Mouse (Mus musculus) brain, embryonic 18.5 days (tissue): Measurements from ENCODE around the gene Eapp.
"Not testable (repeated sequence)": the region's sequence is repeated elsewhere in the genome, so short reads cannot be mapped to it uniquely, and the experiment has no call there.

ENCODE experiments used
- DNase-seq: peaks from one replicate; pipeline ENCODE4 v3.0.0-alpha.2; 2012; ENCODE audit warnings: low read depth, low spot score

Gene Eapp

GRCm38 (mm10) chr12:54683182-54683581 lies 12.5 kb downstream of the Eapp start:
- DNase-seq: no peak

DNA sequence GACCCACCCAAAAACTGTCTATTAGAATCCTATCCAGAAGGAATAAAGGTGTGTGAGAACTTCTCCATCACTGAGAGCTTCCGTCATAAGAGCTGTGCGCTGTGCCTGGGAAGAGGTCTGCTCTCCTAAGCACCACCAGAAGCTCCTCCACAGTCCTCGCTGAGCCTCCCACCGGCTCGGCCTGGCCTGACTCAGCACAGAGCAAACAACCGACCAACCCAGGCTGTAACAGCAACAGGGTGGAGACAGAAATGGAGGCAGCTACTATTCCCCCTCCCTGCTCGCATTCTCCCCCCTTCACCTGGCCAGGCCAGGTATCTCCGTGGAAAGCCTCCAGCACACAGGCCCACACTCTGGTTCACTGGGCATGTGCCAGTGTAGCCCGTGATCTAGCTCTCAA lies 19.0 kb downstream of the Eapp start:
- DNase-seq: no peak

DNA sequence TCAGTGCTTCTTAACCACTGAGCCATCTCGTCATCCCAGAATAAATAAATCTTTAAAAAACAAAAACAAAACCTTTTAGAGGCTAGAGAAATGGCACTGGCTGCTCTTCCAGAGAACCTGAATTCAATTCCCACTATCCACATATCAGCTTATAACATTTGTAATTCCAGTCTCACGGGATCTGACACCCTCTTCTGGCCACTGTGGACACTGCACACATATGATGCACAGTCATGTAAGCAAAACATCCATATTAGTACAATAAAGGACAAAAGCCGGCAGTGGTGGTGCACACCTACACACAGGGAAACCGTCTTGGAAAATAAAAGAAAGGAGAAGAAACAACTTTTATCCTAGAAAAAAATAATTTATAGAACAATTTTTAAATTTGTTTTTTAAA lies 20.3 kb downstream of the Eapp start:
- no peak for DNase-seq

DNA sequence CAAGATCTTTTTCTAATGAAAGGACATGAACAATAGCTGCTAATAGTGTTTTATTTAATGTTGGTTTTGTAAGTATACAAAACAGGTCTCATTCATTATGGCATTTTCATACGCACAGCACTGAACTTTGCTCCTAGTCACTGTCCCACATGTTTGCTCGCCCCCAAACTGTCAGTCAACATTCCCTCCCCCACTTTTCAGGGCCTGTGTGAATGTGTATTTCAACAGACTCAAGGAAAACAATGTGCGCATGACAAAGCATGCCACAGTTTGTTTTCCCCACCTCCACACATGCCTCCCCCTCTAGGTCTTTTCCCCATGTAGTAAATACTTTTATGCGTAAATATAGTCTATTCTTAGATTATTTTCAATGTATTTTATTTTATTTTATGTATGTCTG lies 24.4 kb downstream of the Eapp start:
- DNase-seq: no peak

DNA sequence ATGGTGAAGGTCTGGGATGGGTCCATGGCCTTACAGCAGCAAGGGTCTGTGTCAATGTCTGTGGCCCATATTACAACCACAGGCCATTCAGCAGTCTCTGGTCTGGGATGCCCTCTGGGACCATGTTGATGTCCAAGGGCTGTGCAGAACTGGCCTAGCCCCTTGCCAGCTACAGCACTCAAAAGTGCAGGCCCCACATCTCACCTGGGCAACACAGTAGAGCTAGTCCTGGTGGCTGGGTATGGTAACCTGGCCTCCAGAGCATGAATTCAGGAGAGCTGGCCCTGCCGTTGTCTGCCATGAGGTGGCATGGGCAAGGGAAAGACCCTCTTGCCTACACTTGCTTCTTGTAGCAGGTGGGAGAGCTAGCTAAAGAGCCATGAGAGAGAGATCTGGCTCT lies 27.6 kb downstream of the Eapp start:
- DNase-seq: no peak

GRCm38 (mm10) chr12:54665526-54665925 lies 30.2 kb downstream of the Eapp start:
- DNase-seq: no peak

- DNase-seq: not testable (repeated sequence)
Measured at GRCm38 (mm10) chr12:54661470-54661869, 34.2 kb downstream of the Eapp start.

DNA sequence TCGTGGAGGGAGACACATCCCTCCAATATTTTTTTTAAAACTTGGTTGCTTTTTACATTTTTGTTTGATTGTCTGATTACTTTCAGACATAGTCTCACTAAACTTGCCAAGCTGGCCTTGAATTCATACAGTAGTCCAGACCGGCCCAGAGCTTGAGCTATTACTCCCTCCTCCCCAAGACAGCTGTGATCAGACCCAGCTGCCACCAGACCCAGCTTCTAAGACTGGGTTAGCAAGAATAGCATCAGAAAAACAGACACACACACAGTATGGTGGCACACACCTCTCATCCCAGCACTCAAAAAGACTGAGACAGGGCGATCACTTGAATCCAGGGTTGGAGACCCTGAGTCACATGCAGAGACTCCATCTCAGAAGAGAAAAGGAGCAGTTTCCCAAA lies 35.8 kb downstream of the Eapp start:
- no peak for DNase-seq

GRCm38 (mm10) chr12:54658425-54659092 lies 37.1 kb downstream of the Eapp start:
- no peak for DNase-seq

- DNase-seq: no peak
Measured at GRCm38 (mm10) chr12:54657951-54658350, 37.7 kb downstream of the Eapp start.

GRCm38 (mm10) chr12:54657226-54657625 lies 38.5 kb downstream of the Eapp start:
- DNase-seq: no peak

DNA sequence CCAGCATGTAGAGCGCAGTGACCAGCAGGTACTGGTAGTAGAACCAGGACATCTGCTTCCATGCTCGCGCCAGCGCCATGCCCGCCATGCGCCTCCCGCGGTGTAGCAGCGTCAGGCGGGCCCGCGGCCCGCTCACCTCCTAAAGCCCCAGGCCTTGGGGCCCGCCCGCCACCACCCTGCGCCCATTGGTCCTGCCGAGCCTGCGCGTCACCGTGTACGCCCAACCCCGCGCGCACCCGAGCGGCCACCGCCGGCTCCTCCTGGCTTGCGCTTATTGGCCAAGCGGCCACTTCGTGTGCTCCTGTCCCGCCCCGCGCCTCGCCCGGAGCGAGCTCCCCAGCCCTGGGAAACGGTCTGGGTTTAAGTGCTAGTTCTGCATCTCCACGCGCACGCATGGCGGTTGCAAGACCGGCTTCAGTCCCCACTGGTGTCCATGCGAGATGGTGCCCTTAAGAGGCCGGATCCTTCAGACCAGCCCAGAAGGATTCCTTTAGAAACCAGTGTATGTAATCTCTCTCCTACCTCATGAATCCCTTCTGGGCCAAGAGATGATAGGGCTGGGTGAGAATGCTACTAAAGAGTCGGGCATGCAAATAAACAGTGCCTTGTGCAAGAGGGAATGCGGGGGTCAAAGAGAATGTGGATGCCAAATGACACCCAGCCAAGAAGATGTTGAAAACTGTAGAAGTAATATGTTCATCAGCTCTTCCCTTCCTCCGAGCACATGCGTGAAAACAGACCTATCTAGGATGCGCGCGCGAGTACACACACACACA lies 39.1 kb downstream of the Eapp start, which contains the start of gene Sptssa:
TSS of gene Sptssa (minus strand) at position 178 of the 776 bp plus-strand sequence.
- DNase-seq: peak; percentile 84

GRCm38 (mm10) chr12:54656039-54656395 lies 39.7 kb downstream of the Eapp start:
- DNase-seq: peak; percentile 10

GRCm38 (mm10) chr12:54655292-54656038 lies 40.2 kb downstream of the Eapp start:
- no peak for DNase-seq

GRCm38 (mm10) chr12:54654741-54655140 lies 41.0 kb downstream of the Eapp start:
- no peak for DNase-seq

GRCm38 (mm10) chr12:54654141-54654540 lies 41.6 kb downstream of the Eapp start:
- DNase-seq: no peak

GRCm38 (mm10) chr12:54652346-54652745 lies 43.4 kb downstream of the Eapp start:
- no peak for DNase-seq

DNA sequence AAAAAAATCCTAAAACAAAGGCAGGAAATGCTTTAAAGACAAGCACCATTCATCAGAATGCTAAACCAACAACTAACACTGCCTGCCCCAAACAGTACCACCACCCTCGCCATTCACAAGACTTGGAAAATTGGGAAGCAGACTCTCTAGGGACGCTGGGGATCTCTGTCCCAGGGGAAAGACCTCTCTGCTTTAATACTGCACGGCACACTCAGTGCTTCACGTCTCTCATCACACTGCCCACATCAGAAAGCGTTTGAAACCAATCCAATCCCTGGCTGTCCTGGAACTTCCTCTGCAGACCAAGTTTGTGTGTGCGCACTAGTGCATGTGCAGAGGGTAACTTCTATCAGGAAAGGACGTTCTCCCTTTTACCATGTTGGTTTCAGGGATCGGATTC lies 43.9 kb downstream of the Eapp start:
- no peak for DNase-seq

- no peak for DNase-seq
Measured at GRCm38 (mm10) chr12:54651158-54651557, 44.5 kb downstream of the Eapp start.

- no peak for DNase-seq
Measured at GRCm38 (mm10) chr12:54644947-54645346, 50.8 kb downstream of the Eapp start.

DNA sequence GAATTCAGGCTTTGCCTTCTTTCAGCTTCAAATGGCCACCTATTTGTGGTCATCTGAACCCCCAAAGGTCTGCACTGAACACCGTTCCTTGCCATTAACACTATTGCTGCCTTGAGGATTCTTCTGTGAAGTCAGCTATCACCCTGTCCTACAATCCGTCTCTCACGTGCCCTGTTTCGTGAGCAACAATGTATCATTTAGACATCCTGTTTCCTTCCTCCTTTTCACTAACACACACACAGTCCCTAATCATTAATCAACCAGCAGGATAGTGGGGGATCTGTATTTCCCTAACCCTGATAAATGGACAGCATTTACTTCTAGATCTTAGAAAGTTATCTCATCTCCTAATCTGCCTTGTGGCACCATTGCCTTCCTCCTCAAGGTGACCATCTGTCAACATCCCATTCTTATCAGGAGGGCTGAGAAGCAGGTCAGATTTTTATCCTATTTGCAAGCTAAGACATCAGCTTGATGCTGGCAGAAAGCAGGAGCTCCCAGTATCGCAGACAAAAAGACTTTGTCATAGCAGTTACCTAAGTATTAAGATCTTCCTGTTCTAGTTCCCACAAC lies 52.3 kb downstream of the Eapp start:
- no peak for DNase-seq

DNA sequence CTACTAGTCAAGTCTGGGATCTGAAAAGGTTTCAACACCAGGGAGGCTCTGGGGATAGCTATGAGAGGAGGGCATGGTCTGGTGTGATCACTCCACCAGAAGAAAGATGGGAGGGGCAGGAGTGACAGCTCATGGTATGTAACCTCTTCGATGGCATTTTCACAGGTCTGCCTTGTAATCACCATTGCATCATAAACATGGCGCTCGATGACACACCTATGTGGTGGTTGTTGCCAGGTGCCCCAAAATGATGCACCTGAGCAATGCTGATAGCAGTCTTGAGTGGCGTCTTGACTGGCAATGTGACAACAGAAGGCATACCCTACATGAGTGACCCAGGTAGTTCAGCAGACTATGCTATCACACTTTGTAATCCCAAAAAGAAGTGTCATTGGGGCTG lies 54.3 kb downstream of the Eapp start:
- DNase-seq: no peak
